Mouse (Mus musculus): Measurements from ENCODE around the gene Phf24. TPM values are rescaled to one million over a fixed set of nuclear protein-coding genes. Genes with fewer than 3 reads are reported as not detected.

The Phf24 gene
- total and polyA plus RNA-seq, 3 experiments = not detected

GRCm38 (mm10) chr4:42949676-42950051 lies 33.2 kb downstream of the Phf24 start, which contains the start of gene Dnajb5 (continued):
- TF ChIP-seq GABPA (IDR thresholded peaks at IDR 0.05; ENCODE audit: insufficient replicate concordance, low read depth, low read length) (no peak), RAD21 (IDR thresholded peaks at IDR 0.05; ENCODE audit: low read depth, low read length) (no peak), MAX (IDR thresholded peaks at IDR 0.05; ENCODE audit: low read length) (peak; percentile 80), IRF4 (IDR thresholded peaks at IDR 0.05; ENCODE audit: low read depth, low read length) (0 out of 2 replicates have a peak, but pooled peaks have one; percentile 30), MEF2A (IDR thresholded peaks at IDR 0.05; ENCODE audit: borderline replicate concordance, low read depth, low read length) (peak; percentile 18; the same call in 1 of the 2 replicates), POLR2A (IDR thresholded peaks at IDR 0.05; ENCODE audit: low read depth, low read length) (peak; percentile 71), E2F4 (IDR thresholded peaks at IDR 0.05; ENCODE audit: insufficient replicate concordance, low read depth, low read length) (no peak), ZC3H11A (IDR thresholded peaks at IDR 0.05; ENCODE audit: low read depth, low read length) (no peak), ZMIZ1 (IDR thresholded peaks at IDR 0.05; ENCODE audit: low read depth, low read length) (peak; percentile 21; the same call in 1 of the 2 replicates), USF2 (conservative IDR thresholded peaks at IDR 0.05; ENCODE audit: low read depth, low read length) (no peak), TCF12 (IDR thresholded peaks at IDR 0.05; ENCODE audit: low read depth, low read length) (peak; percentile 52; the same call in 1 of the 2 replicates), EP300 (IDR thresholded peaks at IDR 0.05; ENCODE audit: low read length) (no peak)

GRCm38 (mm10) chr4:42950065-42950558 lies 33.7 kb downstream of the Phf24 start:
- dilution Hi-C loops (cut with MboI; ENCODE audit: extremely low pct_ligation_motif_present, extremely low pct_unique_long_range_greater_than_20kb, low sequenced_read_pairs) (no loop called here), in situ Hi-C loops (cut with MboI; ENCODE audit: low pct_ligation_motif_present, low pct_unique_long_range_greater_than_20kb, low sequenced_read_pairs) (no loop called here)
- peaks cover 30% of the 10 kb centered on the region for H3K27me3 ChIP-seq (replicated peaks)
- H3K4me1 ChIP-seq (ENCODE audit: control insufficient read depth in 1 of 2, insufficient read depth in 2 of 2) = peaks cover 8 to 60% of the 10 kb centered on the region in 2 experiments
- H3K79me2 ChIP-seq (replicated peaks; ENCODE audit: control insufficient read depth, extremely low read depth, insufficient read depth, poor library complexity, severe bottlenecking) = no peaks in the 10 kb centered on the region
- TF ChIP-seq MAZ (IDR thresholded peaks at IDR 0.05; ENCODE audit: low read depth, low read length) (no peak; the same call in 1 of the 2 replicates), USF1 (IDR thresholded peaks at IDR 0.05; ENCODE audit: low read depth, low read length) (no peak), GABPA (IDR thresholded peaks at IDR 0.05; ENCODE audit: insufficient replicate concordance, low read depth, low read length) (no peak), SMC3 (IDR thresholded peaks at IDR 0.05; ENCODE audit: low read depth, low read length) (no peak), RCOR1 (conservative IDR thresholded peaks at IDR 0.05; ENCODE audit: low read depth, low read length) (no peak), POLR2A (IDR thresholded peaks at IDR 0.05; ENCODE audit: low read depth, low read length) (peak; percentile 47), JUND (conservative IDR thresholded peaks at IDR 0.05; ENCODE audit: low read depth, low read length) (no peak), RAD21 (IDR thresholded peaks at IDR 0.05; ENCODE audit: low read depth, low read length) (no peak)
- peaks cover 0 to 6% of the 10 kb centered on the region in 2 experiments for H3K36me3 ChIP-seq (replicated peaks in 1 of 2; ENCODE audit: control insufficient read depth in 1 of 2, insufficient read depth in 1 of 2, low read length in 1 of 2)
- peak overlapping the region; percentile 80 for H3K9ac ChIP-seq (ENCODE audit: insufficient read depth, low read depth)
- H3K27ac ChIP-seq (ENCODE audit: insufficient read depth, low read depth) = no peak overlapping the region
- H3K4me3 ChIP-seq (replicated peaks in 1 of 3; ENCODE audit: low read depth in 2 of 3, low read length in 2 of 3, poor library complexity in 1 of 3) = peak overlapping the region; percentile 57 to 74 (median 68)
- DNase-seq (ENCODE audit: extremely low read depth) = peak; percentile 78
- peak overlapping the region; percentile 65 for H3K4me2 ChIP-seq (ENCODE audit: insufficient read depth, low read depth, poor library complexity, severe bottlenecking)
- H3K9me3 ChIP-seq (replicated peaks; ENCODE audit: low read length) = no peaks in the 10 kb centered on the region

Data from CH12.LX (cell line).